Mouse (Mus musculus) stomach, embryonic 16.5 days (tissue): Measurements from ENCODE around the gene Tbck. TPM values are rescaled to one million over a fixed set of nuclear protein-coding genes. Genes with fewer than 3 reads are reported as not detected.

Experiments
- ATAC-seq: fragments of 200-750 bp; cut with Nextera tagmentation; 2 replicates; pipeline ENCODE4 v1.8.0; 2017; ENCODE audit warnings: moderate number of reproducible peaks, moderate TSS enrichment; ENCODE audit not compliant: insufficient read depth, low FRiP score
- H3K27ac ChIP-seq: fragments of 300-500 bp; sonication (generic); 2 replicates; pipeline ENCODE4 v1.5.1; 2014; ENCODE audit warnings: low read length
- H3K27me3 ChIP-seq: fragments of 300-500 bp; sonication (generic); 2 replicates; pipeline ENCODE4 v1.6.1; 2014; ENCODE audit warnings: low read length, control low read depth, mixed read lengths; ENCODE audit not compliant: control insufficient read depth, insufficient read depth
- H3K36me3 ChIP-seq: fragments of 300-500 bp; sonication (generic); 2 replicates; pipeline ENCODE4 v1.6.1; 2014; ENCODE audit warnings: low read length; ENCODE audit not compliant: control insufficient read depth, insufficient read depth
- H3K4me1 ChIP-seq: fragments of 300-500 bp; sonication (generic); 2 replicates; pipeline ENCODE4 v1.6.1; 2014; ENCODE audit warnings: low read length, control low read depth, mixed read lengths; ENCODE audit not compliant: control insufficient read depth, insufficient read depth
- H3K4me2 ChIP-seq: fragments of 300-500 bp; sonication (generic); 2 replicates; pipeline ENCODE4 v1.6.1; 2014; ENCODE audit warnings: low read depth, low read length, mixed read lengths
- H3K4me3 ChIP-seq: fragments of 300-500 bp; sonication (generic); replicated peaks from 2 replicates; pipeline ENCODE4 v1.5.1; 2014; ENCODE audit warnings: mild to moderate bottlenecking, low read length
- H3K9ac ChIP-seq: fragments of 300-500 bp; sonication (generic); 2 replicates; pipeline ENCODE4 v1.6.1; 2014; ENCODE audit warnings: low read length
- H3K9me3 ChIP-seq: fragments of 300-500 bp; sonication (generic); replicated peaks from 2 replicates; pipeline ENCODE4 v1.6.1; 2016; ENCODE audit warnings: low read length, control low read depth; ENCODE audit not compliant: control insufficient read depth
- WGBS: fragments of 180-500 bp; shearing (Covaris S2); extraction: QIAGEN DNeasy Blood & Tissue Kit; methylation state at CpG from one replicate; pipeline ENCODE4 v1.1.7; 2014; 5-methylcytosine and 5-hydroxymethylcytosine counted together
- polyA plus RNA-seq: library from polyadenylated mRNA; unstranded; fragments of >200 nt; fragmentation: Nextera tagmentation; extraction: Ambion mirVana; gene quantifications from 2 replicates; pipeline ENCODE4 v1.2.1, GENCODE M21; 2015

The Tbck gene
- polyA plus RNA-seq, 1 experiment from 2014 or later, result 17.0 TPM

GRCm38 (mm10) chr3:132864986-132865385 is 181.0 kb downstream of the Tbck start:
- no peaks in the 10 kb centered on the region for H3K27me3 ChIP-seq
- no peak overlapping the region for H3K9ac ChIP-seq
- 85% methylated on average over 8 of the region's 8 CpGs for WGBS
- no peak overlapping the region for H3K4me3 ChIP-seq
- H3K4me2 ChIP-seq, result no peak overlapping the region
- no peak for ATAC-seq
- H3K4me1 ChIP-seq, result no peaks in the 10 kb centered on the region
- H3K27ac ChIP-seq, result no peak overlapping the region
- no peaks in the 10 kb centered on the region for H3K36me3 ChIP-seq
- no peaks in the 10 kb centered on the region for H3K9me3 ChIP-seq

GRCm38 (mm10) chr3:132865596-132865995 is 181.7 kb downstream of the Tbck start:
- H3K9ac ChIP-seq, result no peak overlapping the region
- H3K4me1 ChIP-seq, result no peaks in the 10 kb centered on the region
- H3K36me3 ChIP-seq, result no peaks in the 10 kb centered on the region
- H3K27ac ChIP-seq, result no peak overlapping the region
- no peak overlapping the region for H3K4me2 ChIP-seq
- H3K27me3 ChIP-seq, result no peaks in the 10 kb centered on the region
- ATAC-seq, result no peak
- H3K4me3 ChIP-seq, result no peak overlapping the region
- 82% methylated on average over 4 of the region's 4 CpGs for WGBS
- no peaks in the 10 kb centered on the region for H3K9me3 ChIP-seq

- Histone ChIP-seq H3K4me3 (no peak overlapping the region), H3K4me1 (no peaks in the 10 kb centered on the region), H3K36me3 (no peaks in the 10 kb centered on the region), H3K27ac (no peak overlapping the region), H3K9ac (no peak overlapping the region), H3K4me2 (no peak overlapping the region), H3K27me3 (no peaks in the 10 kb centered on the region), H3K9me3 (no peaks in the 10 kb centered on the region)
- WGBS, result 74% methylated on average over 3 of the region's 3 CpGs
- ATAC-seq, result no peak
Measured at GRCm38 (mm10) chr3:132866984-132867383, 183.0 kb downstream of the Tbck start.

- 68% methylated on average over 2 of the region's 2 CpGs for WGBS
- Histone ChIP-seq H3K4me3 (no peak overlapping the region), H3K4me1 (peaks cover 3% of the 10 kb centered on the region; the same call in 1 of the 2 replicates), H3K36me3 (no peaks in the 10 kb centered on the region), H3K4me2 (no peak overlapping the region), H3K9ac (no peak overlapping the region), H3K27ac (no peak overlapping the region), H3K9me3 (no peaks in the 10 kb centered on the region), H3K27me3 (no peaks in the 10 kb centered on the region)
- no peak for ATAC-seq
Measured at GRCm38 (mm10) chr3:132868838-132869237, 184.9 kb downstream of the Tbck start.

GRCm38 (mm10) chr3:132870079-132870478 is 186.1 kb downstream of the Tbck start:
- Histone ChIP-seq H3K27me3 (no peaks in the 10 kb centered on the region), H3K9ac (no peak overlapping the region), H3K27ac (no peak overlapping the region), H3K9me3 (no peaks in the 10 kb centered on the region), H3K4me2 (no peak overlapping the region), H3K4me1 (peaks cover 3% of the 10 kb centered on the region; the same call in 1 of the 2 replicates), H3K36me3 (no peaks in the 10 kb centered on the region), H3K4me3 (no peak overlapping the region)
- ATAC-seq, result no peak
- 79% methylated on average over 6 of the region's 6 CpGs for WGBS

GRCm38 (mm10) chr3:132871318-132871904 is 187.5 kb downstream of the Tbck start:
- H3K27ac ChIP-seq, result no peak overlapping the region
- ATAC-seq, result peak; percentile 54

GRCm38 (mm10) chr3:132873251-132873650 is 189.3 kb downstream of the Tbck start:
- H3K27me3 ChIP-seq, result no peaks in the 10 kb centered on the region
- no peak for ATAC-seq
- H3K4me2 ChIP-seq, result no peak overlapping the region
- H3K27ac ChIP-seq, result no peak overlapping the region
- H3K4me3 ChIP-seq, result no peak overlapping the region
- no peaks in the 10 kb centered on the region for H3K9me3 ChIP-seq
- no peak overlapping the region for H3K9ac ChIP-seq
- no peaks in the 10 kb centered on the region for H3K36me3 ChIP-seq
- 35% methylated on average over 6 of the region's 6 CpGs for WGBS
- peaks cover 7% of the 10 kb centered on the region; the same call in 1 of the 2 replicates for H3K4me1 ChIP-seq

More at GRCm38 (mm10) chr3:132871318-132871904, 187.5 kb downstream of the Tbck start:
- Histone ChIP-seq H3K4me3 (no peak overlapping the region), H3K9ac (no peak overlapping the region), H3K4me2 (no peak overlapping the region), H3K36me3 (no peaks in the 10 kb centered on the region), H3K9me3 (no peaks in the 10 kb centered on the region), H3K4me1 (peaks cover 3% of the 10 kb centered on the region; the same call in 1 of the 2 replicates), H3K27me3 (no peaks in the 10 kb centered on the region)
- WGBS, result 78% methylated on average over 9 of the region's 9 CpGs

- Histone ChIP-seq H3K36me3 (no peaks in the 10 kb centered on the region), H3K9me3 (no peaks in the 10 kb centered on the region), H3K4me2 (no peak overlapping the region), H3K9ac (no peak overlapping the region), H3K4me1 (peaks cover 7% of the 10 kb centered on the region; the same call in 1 of the 2 replicates), H3K27me3 (no peaks in the 10 kb centered on the region), H3K4me3 (no peak overlapping the region), H3K27ac (no peak overlapping the region)
- no peak for ATAC-seq
- 66% methylated on average over 14 of the region's 14 CpGs for WGBS
Measured at GRCm38 (mm10) chr3:132876011-132876708, 192.2 kb downstream of the Tbck start.

GRCm38 (mm10) chr3:132876933-132877676 is 193.2 kb downstream of the Tbck start:
- no peaks in the 10 kb centered on the region for H3K36me3 ChIP-seq
- H3K4me3 ChIP-seq, result no peak overlapping the region
- ATAC-seq, result no peak
- no peak overlapping the region for H3K27ac ChIP-seq
- no peaks in the 10 kb centered on the region for H3K27me3 ChIP-seq
- no peaks in the 10 kb centered on the region for H3K9me3 ChIP-seq
- H3K9ac ChIP-seq, result no peak overlapping the region
- 65% methylated on average over 10 of the region's 10 CpGs for WGBS
- H3K4me1 ChIP-seq, result peaks cover 7% of the 10 kb centered on the region; the same call in 1 of the 2 replicates
- no peak overlapping the region for H3K4me2 ChIP-seq
